Mouse (Mus musculus) olfactory bulb, adult 2 months (tissue): Measurements from ENCODE around the gene Csf2rb2.

ENCODE experiments used
- CTCF ChIP-seq: fragments of 200-500 bp; IDR thresholded peaks from 2 replicates; pipeline ENCODE4 v1.5.1; 2012; ENCODE audit warnings: low read depth, mild to moderate bottlenecking, low read length, moderate library complexity; ENCODE audit not compliant: insufficient read depth
- POLR2A ChIP-seq: fragments of 200-500 bp; IDR thresholded peaks from 2 replicates; pipeline ENCODE4 v1.6.1; 2012; ENCODE audit warnings: mild to moderate bottlenecking, low read depth, low read length, moderate library complexity; ENCODE audit not compliant: insufficient read depth

- no peak for TF ChIP-seq CTCF
- no peak for TF ChIP-seq POLR2A
Measured at GRCm38 (mm10) chr15:78302718-78303117, 2.8 kb downstream of the Csf2rb2 start.
